Mouse (Mus musculus) layer of hippocampus, adult 2 months (tissue): ENCODE results near the gene Zfp385c. TPM values are rescaled to one million over a fixed set of nuclear protein-coding genes. Genes with fewer than 3 reads are reported as not detected.
A peak's percentile ranks its signal among the peaks of the same experiment; 100 is the strongest.
"Not testable (repeated sequence)": the region's sequence is repeated elsewhere in the genome, so short reads cannot be mapped to it uniquely, and the experiment has no call there.

Experiments
- DNase-seq, 2 experiments: peaks; one replicate each; pipeline ENCODE4 v3.0.0; 2022; ENCODE audit warnings: low spot score in 2 of 2
- H3K27ac ChIP-seq: fragments of 200-600 bp; 2 replicates; pipeline ENCODE4 v1.8.1; 2022
- H3K4me3 ChIP-seq: fragments of 200-600 bp; 2 replicates; pipeline ENCODE4 v1.8.1; 2022; ENCODE audit warnings: mild to moderate bottlenecking
- CTCF ChIP-seq: fragments of 200-600 bp; conservative IDR thresholded peaks from 2 replicates; pipeline ENCODE4 v1.8.1; 2022; ENCODE audit warnings: antibody characterized with exemption, mild to moderate bottlenecking, moderate library complexity
- total RNA-seq, 2 experiments: library from RNA; stranded (reverse); gene quantifications; 2 replicates each; pipeline ENCODE4 v1.2.3; 2021

Zfp385c gene
- total RNA-seq, 2 experiments from 2014 or later = 0.20 to 0.67 TPM

DNA sequence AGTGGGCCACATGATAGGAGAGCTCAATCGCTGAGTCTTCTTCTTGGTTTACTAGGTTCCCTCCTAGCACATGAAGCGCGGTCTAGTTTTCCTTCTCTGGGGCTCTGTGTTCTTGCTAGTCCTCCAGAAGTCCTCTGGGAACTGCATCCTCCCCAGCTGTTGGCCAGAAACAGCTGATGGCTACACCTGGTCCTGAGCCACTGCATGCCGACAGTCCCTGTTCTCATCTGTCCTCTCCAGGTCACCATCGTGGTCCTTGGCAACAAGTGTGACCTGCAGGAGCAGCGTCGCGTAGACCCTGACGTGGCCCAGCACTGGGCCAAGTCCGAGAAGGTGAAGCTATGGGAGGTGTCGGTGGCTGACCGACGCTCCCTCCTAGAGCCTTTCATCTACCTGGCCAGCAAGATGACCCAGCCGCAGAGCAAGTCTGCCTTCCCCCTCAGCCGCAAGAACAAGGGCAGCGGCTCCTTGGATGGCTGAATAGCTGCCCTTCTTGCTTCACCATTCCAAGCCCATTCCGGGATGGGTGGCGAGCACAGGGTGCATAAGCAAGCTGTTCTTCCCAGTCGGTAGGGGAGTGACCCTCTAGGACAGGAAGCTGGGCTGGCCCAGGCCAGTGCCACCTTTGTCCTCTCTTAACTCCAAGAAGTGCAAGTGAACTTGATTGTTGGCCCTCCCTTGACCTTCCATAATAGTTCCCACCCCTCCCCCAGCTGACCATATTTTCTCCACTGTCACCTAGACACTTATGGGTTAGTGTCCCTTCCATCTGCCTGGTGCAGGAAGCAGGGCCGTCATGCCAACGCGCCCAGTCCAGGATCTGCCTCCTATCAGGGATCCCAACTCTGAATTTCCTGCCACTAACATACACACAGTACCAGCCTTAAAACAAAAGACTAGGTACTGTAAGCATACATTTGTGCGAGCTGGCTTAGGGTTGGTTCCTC, 66.2 kb downstream of the Zfp385c start:
- DNase-seq = no peak
- H3K27ac ChIP-seq = no peak overlapping the region
- no peak for TF ChIP-seq CTCF
- H3K4me3 ChIP-seq = no peak overlapping the region

DNA sequence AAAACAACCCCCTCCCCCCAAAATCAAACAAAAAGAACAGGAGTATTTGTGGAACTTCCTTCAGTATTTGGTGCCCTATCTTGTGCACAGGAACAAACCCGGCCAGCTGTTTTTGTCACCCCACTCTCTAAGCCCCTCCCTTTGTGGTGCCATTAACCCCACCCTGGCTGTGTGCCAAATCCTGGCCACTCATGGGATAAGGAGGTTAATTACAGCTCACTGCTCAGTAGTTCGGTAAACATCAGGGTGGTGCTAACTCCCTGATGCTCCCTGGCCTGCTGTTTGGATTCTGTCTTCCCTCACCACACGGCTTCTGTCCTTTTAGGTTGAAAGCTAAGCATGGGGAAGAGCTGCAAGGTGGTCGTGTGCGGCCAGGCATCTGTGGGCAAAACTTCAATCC, 68.4 kb downstream of the Zfp385c start:
- Histone ChIP-seq H3K4me3 (no peak overlapping the region; the same call in 1 of the 2 replicates), H3K27ac (no peak overlapping the region)
- TF ChIP-seq CTCF = no peak
- no peak for DNase-seq

DNA sequence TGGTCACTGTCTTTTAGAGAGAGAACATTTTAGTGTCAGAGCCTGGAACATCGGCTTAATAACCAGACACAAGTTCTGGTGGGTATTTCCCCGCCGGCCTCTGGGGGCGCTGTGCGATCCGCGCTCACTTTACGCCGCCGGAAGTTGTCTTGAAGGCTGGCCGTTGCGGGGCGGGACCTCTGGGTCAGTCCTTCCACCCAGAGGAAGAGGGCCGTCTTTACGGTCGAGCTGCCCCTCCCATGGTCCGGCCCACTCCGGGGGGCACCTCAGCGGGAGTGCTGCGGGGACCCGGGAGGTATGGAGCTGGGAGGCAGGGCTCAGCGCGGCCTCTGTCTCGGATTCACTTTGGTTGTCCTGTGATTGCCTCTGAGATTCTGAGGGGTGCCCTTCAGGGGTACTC, 69.5 kb downstream of the Zfp385c start:
- H3K4me3 ChIP-seq = peak overlapping the region; percentile 98
- peak overlapping the region; percentile 93 for H3K27ac ChIP-seq
- TF ChIP-seq CTCF = peak; percentile 99
- peak; percentile 96 to 97 for DNase-seq

DNA sequence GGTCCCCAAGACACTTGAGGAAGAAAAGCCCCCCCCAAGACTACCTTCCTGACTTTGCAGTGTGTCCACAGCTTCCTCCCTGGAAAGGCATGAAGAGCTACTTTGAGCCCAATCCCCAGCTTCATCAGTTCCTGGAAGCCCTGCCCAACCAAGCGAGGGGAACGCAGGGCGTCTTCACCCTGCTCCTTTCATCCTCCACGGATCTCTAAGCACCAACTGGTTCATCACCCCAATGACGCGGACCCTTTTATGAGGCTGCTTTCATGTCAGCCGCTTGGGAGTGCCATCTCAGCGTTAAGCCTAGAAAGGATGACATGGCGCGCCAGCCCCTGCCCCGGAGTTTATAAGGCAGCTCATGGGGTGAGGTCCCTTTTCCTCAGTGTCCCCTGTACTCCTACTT, 72.3 kb downstream of the Zfp385c start, which contains the start of gene Dnajc7:
Dnajc7 (minus strand) TSS at position 187 of the 400 bp plus-strand sequence.
- DNase-seq = no peak
- H3K27ac ChIP-seq = peak within 1 kb of the TSS; percentile 97
- TF ChIP-seq CTCF = no peak
- peak within 1 kb of the TSS; percentile 98 for H3K4me3 ChIP-seq

DNA sequence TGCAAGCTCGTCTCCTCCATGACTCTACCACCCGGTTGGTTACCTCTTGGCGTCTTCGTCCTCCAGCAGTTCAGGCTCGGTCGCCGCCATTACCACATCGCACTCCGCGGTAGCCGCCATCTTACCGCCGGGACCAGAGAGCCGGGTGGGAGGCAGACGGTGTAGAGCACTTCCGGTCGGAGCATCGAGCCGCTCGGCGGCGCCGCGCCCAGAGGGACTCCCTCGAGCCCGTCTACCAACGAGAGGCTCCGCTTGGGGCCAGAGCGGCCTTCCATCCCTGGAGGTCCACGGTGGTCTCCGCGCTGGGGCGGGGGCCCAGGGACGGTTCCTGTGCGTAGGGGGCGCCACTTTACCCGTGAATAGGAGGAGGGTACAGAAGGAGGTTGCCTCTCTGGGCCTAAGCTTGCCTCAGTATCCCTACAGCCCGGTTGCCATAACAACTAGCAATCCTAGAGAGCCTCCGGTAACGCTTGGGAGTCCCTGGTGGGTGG, 72.7 kb downstream of the Zfp385c start:
- Histone ChIP-seq H3K27ac (peak overlapping the region; percentile 97), H3K4me3 (peak overlapping the region; percentile 98)
- DNase-seq = peak; percentile 96 to 97
- TF ChIP-seq CTCF = peak; percentile 66

DNA sequence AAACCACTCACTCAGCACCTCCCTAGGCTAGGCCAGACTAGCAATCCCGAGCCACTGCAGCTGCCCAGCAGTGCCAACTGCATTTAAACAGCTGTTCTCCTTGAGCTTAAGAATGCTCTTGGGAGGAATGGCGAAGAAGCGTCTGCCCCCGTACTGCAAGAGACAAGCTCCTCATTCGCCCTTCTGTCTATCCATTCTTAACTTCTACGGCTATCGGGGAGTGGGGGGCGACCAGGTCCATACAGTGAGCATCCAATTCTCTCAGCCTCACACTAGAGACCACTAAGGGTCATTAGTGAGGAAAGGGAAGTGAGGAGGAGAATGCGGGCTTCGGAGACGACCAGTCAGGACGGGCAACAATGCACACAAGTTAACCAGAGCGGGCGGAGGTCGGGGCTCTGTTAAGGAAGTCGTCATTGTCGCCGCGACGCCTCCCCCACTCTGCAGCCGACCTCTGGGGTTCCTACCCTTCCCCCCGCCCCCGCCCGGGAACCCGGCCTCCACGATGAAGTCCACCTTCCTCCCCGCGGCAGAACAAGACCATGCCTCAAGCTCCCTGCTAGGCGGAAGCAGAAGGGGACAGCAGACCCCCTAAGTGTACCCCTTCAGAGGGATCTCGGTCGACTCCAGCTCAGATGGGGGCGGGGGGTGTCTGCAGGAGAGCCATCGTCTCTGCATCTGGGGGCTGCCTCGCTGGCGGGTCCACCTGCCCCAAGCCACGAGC, 73.3 kb downstream of the Zfp385c start, which contains the start of gene Nkiras2:
Nkiras2 (plus strand) TSS at position 484 of the 724 bp plus-strand sequence.
- peak in 1 of 2 experiments; percentile 30 for DNase-seq
- Histone ChIP-seq H3K4me3 (peak within 1 kb of the TSS; percentile 98), H3K27ac (peak within 1 kb of the TSS; percentile 97)
- TF ChIP-seq CTCF = no peak

DNA sequence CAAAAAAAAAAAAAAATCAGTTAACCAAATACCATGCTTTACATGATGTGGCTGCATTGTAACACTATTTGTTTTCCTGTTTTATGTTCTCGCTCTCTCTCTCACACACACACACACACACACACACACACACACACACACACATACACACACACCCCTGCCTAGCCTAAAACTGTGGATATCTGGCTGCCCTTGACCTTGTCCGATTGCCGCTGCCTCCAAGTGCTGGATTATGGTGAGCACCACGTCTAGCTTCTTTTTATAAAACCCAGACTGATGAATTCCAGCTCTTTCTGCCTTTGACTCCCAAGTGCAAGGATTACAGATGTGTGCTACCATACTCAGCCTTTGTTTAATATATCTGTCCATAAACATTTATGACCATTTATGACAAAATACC, 74.8 kb downstream of the Zfp385c start:
- Histone ChIP-seq H3K4me3 (peak overlapping the region; percentile 98; the same call in 1 of the 2 replicates), H3K27ac (no peak overlapping the region)
- TF ChIP-seq CTCF = no peak
- no peak for DNase-seq

DNA sequence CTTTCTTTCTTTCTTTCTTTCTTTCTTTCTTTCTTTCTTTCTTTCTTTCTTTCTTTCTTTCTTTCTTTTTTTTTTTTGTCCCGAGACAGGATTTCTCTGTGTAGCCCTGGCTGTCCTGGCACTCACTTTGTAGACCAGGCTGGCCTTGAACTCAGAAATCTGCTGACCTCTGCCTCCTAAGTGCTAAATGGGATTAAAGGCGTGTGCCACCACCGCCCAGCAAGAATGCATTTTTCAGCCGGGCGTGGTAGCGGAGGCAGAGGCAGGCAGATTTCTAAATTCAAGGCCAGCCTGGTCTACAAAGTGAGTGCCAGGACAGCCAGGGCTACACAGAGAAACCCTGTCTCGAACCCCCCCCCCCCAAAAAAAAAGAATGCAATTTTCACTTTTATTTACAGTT, 75.4 kb downstream of the Zfp385c start:
- H3K4me3 ChIP-seq, DNase-seq, H3K27ac ChIP-seq: not testable (repeated sequence)

DNA sequence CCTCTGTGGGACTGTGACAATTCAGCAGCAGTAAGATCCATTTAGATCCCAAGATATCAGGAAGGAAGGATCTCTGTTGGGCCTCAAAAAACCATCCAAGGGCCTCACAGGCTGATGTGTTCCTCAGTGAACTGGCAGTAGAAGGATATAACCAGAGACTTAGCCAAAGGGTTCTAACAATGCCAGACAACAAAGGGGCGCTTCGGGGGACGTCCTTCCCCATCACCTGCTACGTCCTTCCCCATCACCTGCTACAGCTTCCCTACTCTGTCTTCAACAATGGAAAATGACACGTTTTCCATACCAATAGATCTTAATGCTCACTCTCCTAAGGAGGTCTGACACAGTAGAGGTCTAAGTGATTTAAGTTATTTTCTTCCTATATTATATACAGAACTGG, 75.9 kb downstream of the Zfp385c start:
- H3K27ac ChIP-seq = no peak overlapping the region
- no peak for DNase-seq
- H3K4me3 ChIP-seq = no peak overlapping the region
- TF ChIP-seq CTCF = no peak

DNA sequence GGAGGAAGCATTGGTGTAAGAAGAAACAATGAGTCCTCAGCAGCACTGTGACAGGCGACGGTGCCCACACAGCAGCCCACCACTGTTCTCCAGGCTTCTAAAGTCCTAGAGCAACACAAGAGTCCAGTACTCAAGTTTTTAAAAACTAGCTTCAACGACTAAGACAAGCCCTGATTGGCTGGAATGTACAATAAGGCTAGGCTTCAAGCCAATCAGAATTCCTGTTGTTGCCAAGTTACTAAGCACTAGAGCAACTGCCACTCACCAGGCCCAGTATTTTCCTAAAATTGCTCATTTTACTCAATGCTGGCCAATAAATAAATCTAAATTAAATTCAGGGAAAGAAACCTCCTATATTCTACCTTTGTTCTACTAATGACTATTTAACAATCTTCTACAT, 79.0 kb downstream of the Zfp385c start:
- H3K4me3 ChIP-seq = no peak overlapping the region
- no peak overlapping the region for H3K27ac ChIP-seq
- no peak for TF ChIP-seq CTCF
- no peak for DNase-seq

DNA sequence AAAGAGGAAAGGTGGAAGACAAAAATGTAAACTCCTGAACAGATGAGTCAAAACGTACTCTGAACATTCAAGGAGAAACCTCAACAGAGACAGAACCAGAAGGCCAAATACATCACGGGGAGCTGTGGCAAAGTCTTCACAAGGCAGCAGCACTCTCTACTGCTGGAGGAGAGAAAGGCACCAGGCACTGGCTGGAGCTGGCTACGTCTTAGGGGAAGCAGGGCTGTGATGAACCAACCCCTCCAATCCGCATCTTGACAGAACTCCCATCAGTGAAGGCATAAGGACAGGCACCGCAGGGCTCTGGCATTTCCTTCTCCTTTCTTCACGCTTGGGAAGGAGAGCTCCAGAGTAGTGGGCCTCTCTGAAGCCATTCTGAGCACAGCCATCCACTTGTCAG, 80.6 kb downstream of the Zfp385c start:
- DNase-seq = no peak
- peak; percentile 63 for TF ChIP-seq CTCF
- peak overlapping the region; percentile 49 for H3K27ac ChIP-seq
- H3K4me3 ChIP-seq = no peak overlapping the region

DNA sequence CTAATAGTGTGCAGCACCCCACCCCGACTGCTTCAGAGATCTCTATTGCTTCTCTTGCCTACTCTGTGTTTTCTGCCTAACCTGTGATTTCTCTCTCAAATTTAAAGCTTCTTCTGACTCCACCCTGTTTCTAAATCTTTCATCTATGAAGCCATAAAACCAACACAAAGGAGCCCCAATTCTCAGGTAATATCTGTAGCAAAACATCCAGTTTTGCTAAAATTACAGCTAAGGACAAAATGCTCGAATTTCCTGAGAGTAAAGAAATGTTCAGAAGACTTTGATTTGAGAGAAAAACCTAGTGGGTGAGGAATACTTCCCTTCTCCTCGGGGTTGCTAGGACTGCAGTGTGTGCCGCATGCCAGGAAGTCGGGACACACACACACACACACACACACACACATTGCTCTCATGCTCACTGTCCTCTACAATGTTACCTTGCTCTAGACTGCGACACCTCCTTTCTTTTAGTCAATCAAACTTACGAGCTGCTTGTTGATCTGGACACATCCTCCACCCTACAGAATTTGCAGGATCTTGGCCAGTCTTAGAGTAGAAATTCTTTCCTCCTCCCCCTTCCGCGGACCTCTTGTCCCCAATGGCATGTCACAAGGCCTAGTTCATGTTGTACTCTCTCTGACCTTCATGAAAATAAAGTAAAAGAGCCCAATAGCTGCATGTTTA, 82.1 kb downstream of the Zfp385c start:
- peak overlapping the region; percentile 49 for H3K27ac ChIP-seq
- TF ChIP-seq CTCF = no peak
- DNase-seq = no peak
- H3K4me3 ChIP-seq = no peak overlapping the region
